Mouse (Mus musculus): ENCODE data around the gene Golm1. TPM values are rescaled to one million over a fixed set of nuclear protein-coding genes. Genes with fewer than 3 reads are reported as not detected.

Gene Golm1
- total and polyA plus RNA-seq, 2 experiments from 2014 or later: 17.9 to 20.2 TPM

DNA sequence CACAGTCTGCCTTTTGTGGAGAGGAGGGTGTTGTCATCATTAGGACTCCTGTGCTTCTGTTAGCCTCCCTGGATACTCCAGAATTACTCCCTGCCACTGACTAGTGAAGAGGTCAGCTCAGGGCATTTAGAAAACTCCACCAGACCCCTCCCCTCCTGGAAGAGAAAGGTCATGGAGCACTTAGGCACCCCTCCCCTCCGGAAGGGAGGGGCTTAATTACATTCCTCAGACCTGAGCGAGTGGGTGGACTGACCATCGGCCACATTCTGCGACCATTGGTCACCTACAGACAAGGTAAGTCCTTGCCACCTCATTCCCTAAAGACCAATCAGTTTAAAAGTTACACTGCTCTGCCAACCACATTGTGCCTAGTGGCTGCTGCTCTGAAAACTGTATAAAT lies 3.7 kb upstream of the Golm1 start:
- DNase-seq (ENCODE audit: low spot score) (no peak), ATAC-seq (no peak)
- no peaks in the 10 kb centered on the region for H3K9me3 ChIP-seq (ENCODE audit: low read length)
- no peak overlapping the region for H3K27ac ChIP-seq
- no peak overlapping the region for H3K4me3 ChIP-seq (ENCODE audit: low read length)
- no peak for TF ChIP-seq CTCF (IDR thresholded peaks at IDR 0.05; ENCODE audit: low read depth)
- H3K9ac ChIP-seq (replicated peaks; ENCODE audit: low read length): no peak overlapping the region
- H3K4me2 ChIP-seq (ENCODE audit: low read depth, low read length): no peak overlapping the region
- no peaks in the 10 kb centered on the region for H3K36me3 ChIP-seq (ENCODE audit: insufficient read depth, low read length)
- H3K27me3 ChIP-seq (ENCODE audit: insufficient read depth, low read length): no peaks in the 10 kb centered on the region
- WGBS: 64% methylated on average over 4 of the region's 4 CpGs
- H3K4me1 ChIP-seq (ENCODE audit: insufficient read depth, low read length): no peaks in the 10 kb centered on the region

DNA sequence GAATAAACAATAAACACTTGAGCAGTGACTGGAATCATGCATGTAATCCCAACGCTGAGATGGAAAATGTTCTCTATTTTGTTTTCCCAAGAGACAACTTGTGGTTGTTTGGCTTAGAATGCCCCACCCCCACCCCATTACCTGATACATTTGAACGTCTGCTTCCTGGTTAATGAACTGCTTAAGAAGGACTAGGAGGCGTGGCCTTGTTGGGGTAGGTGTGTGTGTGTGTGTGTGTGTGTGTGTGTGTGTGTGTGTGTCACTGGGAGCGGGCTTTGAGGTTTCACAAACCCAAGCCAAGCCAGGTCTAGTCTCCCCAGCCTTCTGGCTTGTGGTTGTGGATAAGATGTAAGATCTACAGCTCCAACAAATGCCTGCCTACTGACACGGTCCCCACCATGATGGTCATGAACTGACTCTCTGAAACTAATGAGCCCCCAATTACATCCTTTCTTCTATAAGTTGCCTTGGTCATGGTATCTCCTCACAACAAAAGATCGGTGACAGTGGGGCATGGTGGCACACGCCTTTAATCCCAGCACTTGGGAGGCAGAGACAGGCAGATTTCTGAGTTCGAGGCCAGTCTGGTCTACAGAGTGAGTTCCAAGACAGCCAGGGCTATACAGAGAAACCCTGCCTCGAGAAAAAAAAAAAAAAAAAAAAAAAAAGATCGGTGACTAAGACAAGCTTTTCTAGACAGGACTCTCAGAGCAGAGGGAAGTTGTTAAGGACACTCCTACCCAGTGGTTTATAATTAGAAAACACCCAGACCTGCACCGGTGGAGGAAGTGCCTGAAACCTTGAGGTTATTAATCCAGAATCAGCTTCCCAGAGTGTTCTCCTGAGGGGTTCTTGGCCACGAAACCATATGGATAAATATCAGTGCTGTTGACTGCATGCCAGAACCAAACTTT lies 962 bp upstream of the Golm1 start:
- ATAC-seq (no peak), DNase-seq (ENCODE audit: low spot score) (no peak)
- H3K9me3 ChIP-seq (ENCODE audit: low read length): no peaks in the 10 kb centered on the region
- H3K4me3 ChIP-seq (ENCODE audit: low read length): no peak overlapping the region
- whole genome bisulfite sequencing: 79% methylated on average over 11 of the region's 12 CpGs
- H3K4me1 ChIP-seq (ENCODE audit: insufficient read depth, low read length): 0 out of 2 replicates have a peak, but pooled peaks cover 3% of the 10 kb centered on the region
- H3K27ac ChIP-seq: no peak overlapping the region
- H3K4me2 ChIP-seq (ENCODE audit: low read depth, low read length): no peak overlapping the region
- no peak overlapping the region for H3K9ac ChIP-seq (replicated peaks; ENCODE audit: low read length)
- H3K36me3 ChIP-seq (ENCODE audit: insufficient read depth, low read length): no peaks in the 10 kb centered on the region
- no peak for TF ChIP-seq CTCF (IDR thresholded peaks at IDR 0.05; ENCODE audit: low read depth)
- H3K27me3 ChIP-seq (ENCODE audit: insufficient read depth, low read length): no peaks in the 10 kb centered on the region

DNA sequence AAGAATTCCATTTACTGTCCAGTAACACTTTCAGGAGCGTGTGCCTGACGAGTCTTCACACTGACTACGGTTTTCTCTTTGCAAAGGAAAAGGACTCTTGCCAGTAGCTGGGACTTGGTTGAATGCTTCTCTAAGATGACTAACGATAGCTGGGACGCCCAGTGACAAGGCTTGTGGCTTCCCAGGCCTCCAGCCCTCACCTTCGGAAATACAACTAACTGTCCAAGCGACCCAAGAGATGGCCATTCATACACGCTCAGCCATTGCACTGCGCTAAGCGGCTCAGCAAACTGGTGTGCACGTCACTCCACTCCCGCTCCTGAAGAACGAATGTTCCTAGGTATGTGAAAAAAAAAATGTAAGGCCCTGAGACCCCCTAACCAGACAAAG lies 855 bp downstream of the Golm1 start:
- WGBS: 1% methylated on average over 13 of the region's 13 CpGs
- no peaks in the 10 kb centered on the region for H3K27me3 ChIP-seq (ENCODE audit: insufficient read depth, low read length)
- H3K4me1 ChIP-seq (ENCODE audit: insufficient read depth, low read length): 0 out of 2 replicates have a peak, but pooled peaks cover 3% of the 10 kb centered on the region
- H3K27ac ChIP-seq: peak overlapping the region; percentile 66; the same call in 1 of the 2 replicates
- TF ChIP-seq CTCF (IDR thresholded peaks at IDR 0.05; ENCODE audit: low read depth): no peak
- ATAC-seq (no peak), DNase-seq (ENCODE audit: low spot score) (peak; percentile 28)
- H3K36me3 ChIP-seq (ENCODE audit: insufficient read depth, low read length): no peaks in the 10 kb centered on the region
- peak overlapping the region; percentile 80 for H3K4me2 ChIP-seq (ENCODE audit: low read depth, low read length)
- H3K9ac ChIP-seq (replicated peaks; ENCODE audit: low read length): peak overlapping the region; percentile 76
- H3K4me3 ChIP-seq (ENCODE audit: low read length): peak overlapping the region; percentile 80
- H3K9me3 ChIP-seq (ENCODE audit: low read length): no peaks in the 10 kb centered on the region

DNA sequence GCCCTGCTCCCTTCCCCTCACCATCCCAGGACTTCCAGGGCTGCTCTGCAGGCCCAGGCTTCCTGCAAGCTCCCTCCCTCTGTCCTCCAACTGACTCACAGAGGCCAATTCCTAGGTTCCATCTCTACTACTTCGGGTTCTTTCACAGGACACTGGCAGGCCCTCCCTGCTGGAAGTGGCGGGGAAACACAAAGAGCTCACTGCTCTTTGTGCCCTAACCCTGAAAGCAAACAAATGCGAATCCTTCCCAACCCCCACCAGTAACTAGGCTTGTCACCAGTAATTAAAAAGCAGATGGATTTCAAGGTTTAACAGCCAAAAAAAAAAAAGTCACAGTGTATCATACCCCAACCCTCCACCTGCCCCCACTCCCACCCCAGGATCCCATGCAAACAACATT lies 1.4 kb downstream of the Golm1 start:
- Histone ChIP-seq H3K4me2 (ENCODE audit: low read depth, low read length) (peak overlapping the region; percentile 80), H3K4me1 (ENCODE audit: insufficient read depth, low read length) (0 out of 2 replicates have a peak, but pooled peaks cover 3% of the 10 kb centered on the region), H3K9me3 (ENCODE audit: low read length) (no peaks in the 10 kb centered on the region), H3K4me3 (ENCODE audit: low read length) (peak overlapping the region; percentile 80), H3K36me3 (ENCODE audit: insufficient read depth, low read length) (no peaks in the 10 kb centered on the region), H3K27me3 (ENCODE audit: insufficient read depth, low read length) (no peaks in the 10 kb centered on the region), H3K27ac (no peak overlapping the region), H3K9ac (replicated peaks; ENCODE audit: low read length) (no peak overlapping the region; the same call in 1 of the 2 replicates)
- ATAC-seq: no peak
- WGBS: 4% methylated on average over 3 of the region's 3 CpGs
- TF ChIP-seq CTCF (IDR thresholded peaks at IDR 0.05; ENCODE audit: low read depth): no peak
- DNase-seq (ENCODE audit: low spot score): no peak

DNA sequence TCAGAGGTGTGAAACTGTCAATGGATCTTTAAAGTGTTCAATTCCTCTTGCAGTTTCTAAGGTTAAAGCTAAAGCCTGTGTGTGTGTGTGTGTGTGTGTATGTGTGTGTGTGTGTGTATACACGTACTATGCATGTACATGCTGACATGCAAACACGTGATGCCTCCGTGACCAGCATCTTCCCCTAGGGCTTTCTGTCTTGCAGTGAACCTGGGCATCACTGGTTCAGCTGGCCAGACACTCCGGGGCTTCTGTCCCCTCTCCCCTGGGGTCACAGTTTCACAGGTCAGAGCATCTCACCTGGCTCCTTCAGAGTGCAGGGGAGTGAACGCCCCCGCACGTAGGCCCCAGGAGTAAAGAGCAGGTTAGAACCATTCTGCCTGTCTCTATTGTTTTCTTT lies 2.0 kb downstream of the Golm1 start:
- 23% methylated on average over 7 of the region's 7 CpGs for WGBS
- peak overlapping the region; percentile 80; the same call in 1 of the 2 replicates for H3K4me2 ChIP-seq (ENCODE audit: low read depth, low read length)
- ATAC-seq: no peak
- no peak overlapping the region for H3K4me3 ChIP-seq (ENCODE audit: low read length)
- H3K36me3 ChIP-seq (ENCODE audit: insufficient read depth, low read length): no peaks in the 10 kb centered on the region
- H3K9me3 ChIP-seq (ENCODE audit: low read length): no peaks in the 10 kb centered on the region
- no peak for TF ChIP-seq CTCF (IDR thresholded peaks at IDR 0.05; ENCODE audit: low read depth)
- 0 out of 2 replicates have a peak, but pooled peaks cover 3% of the 10 kb centered on the region for H3K4me1 ChIP-seq (ENCODE audit: insufficient read depth, low read length)
- no peak overlapping the region for H3K27ac ChIP-seq
- H3K27me3 ChIP-seq (ENCODE audit: insufficient read depth, low read length): no peaks in the 10 kb centered on the region
- DNase-seq (ENCODE audit: low spot score): no peak
- no peak overlapping the region for H3K9ac ChIP-seq (replicated peaks; ENCODE audit: low read length)

DNA sequence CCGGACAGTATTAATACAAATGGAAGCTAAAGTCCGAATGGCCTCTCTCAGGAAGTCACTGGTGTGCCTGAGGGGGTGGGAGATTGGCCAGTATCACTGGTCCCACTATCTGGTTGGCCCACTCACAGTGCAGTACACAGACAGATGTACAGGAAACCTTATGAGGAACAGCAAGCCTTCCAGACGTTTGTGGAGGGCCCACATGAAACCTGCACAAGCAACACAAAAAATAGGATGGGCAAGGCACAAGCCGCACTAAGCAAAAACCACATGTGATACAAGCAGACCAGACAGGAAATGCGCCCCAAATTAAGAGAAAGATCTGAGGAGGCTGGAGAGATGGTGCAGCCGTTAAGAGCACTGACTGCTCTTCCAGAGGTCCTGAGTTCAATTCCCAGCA lies 3.4 kb downstream of the Golm1 start:
- 0 out of 2 replicates have a peak, but pooled peaks cover 3% of the 10 kb centered on the region for H3K4me1 ChIP-seq (ENCODE audit: insufficient read depth, low read length)
- no peak for DNase-seq (ENCODE audit: low spot score)
- H3K4me3 ChIP-seq (ENCODE audit: low read length): no peak overlapping the region
- no peak for ATAC-seq
- no peaks in the 10 kb centered on the region for H3K27me3 ChIP-seq (ENCODE audit: insufficient read depth, low read length)
- 66% methylated on average over 6 of the region's 6 CpGs for WGBS
- H3K36me3 ChIP-seq (ENCODE audit: insufficient read depth, low read length): no peaks in the 10 kb centered on the region
- no peak overlapping the region for H3K27ac ChIP-seq
- no peak for TF ChIP-seq CTCF (IDR thresholded peaks at IDR 0.05; ENCODE audit: low read depth)
- H3K9ac ChIP-seq (replicated peaks; ENCODE audit: low read length): no peak overlapping the region
- H3K4me2 ChIP-seq (ENCODE audit: low read depth, low read length): no peak overlapping the region
- H3K9me3 ChIP-seq (ENCODE audit: low read length): no peaks in the 10 kb centered on the region

DNA sequence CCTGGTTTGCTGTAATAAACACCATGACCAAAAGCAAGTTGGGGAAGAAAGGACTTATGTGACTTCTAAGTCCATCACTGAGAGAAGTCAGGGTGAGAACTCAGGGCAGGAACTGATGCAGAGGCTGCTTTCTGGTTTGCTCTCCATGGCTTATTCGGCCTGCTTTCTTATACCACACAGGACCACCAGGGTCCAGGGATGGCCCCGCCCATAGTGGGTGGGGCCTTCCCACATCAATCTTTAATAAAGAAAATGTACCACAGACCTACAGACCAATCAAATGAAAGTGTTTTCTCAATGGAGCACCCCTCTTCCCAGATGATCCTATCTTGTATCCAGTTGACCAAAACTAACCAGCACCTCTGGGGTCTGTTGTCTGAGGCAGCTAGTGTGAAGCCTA lies 4.1 kb downstream of the Golm1 start:
- Histone ChIP-seq H3K27ac (no peak overlapping the region), H3K4me2 (ENCODE audit: low read depth, low read length) (no peak overlapping the region), H3K27me3 (ENCODE audit: insufficient read depth, low read length) (no peaks in the 10 kb centered on the region), H3K36me3 (ENCODE audit: insufficient read depth, low read length) (no peaks in the 10 kb centered on the region), H3K9ac (replicated peaks; ENCODE audit: low read length) (no peak overlapping the region), H3K4me3 (ENCODE audit: low read length) (no peak overlapping the region), H3K4me1 (ENCODE audit: insufficient read depth, low read length) (0 out of 2 replicates have a peak, but pooled peaks cover 3% of the 10 kb centered on the region), H3K9me3 (ENCODE audit: low read length) (no peaks in the 10 kb centered on the region)
- 61% methylated on average over 2 of the region's 2 CpGs for WGBS
- TF ChIP-seq CTCF (IDR thresholded peaks at IDR 0.05; ENCODE audit: low read depth): no peak
- ATAC-seq (no peak), DNase-seq (ENCODE audit: low spot score) (no peak)
